Mouse (Mus musculus) megakaryocyte-erythroid progenitor cell, adult 5-6 weeks (primary cell): ENCODE results near the gene Elovl6. TPM values are rescaled to one million over a fixed set of nuclear protein-coding genes. Genes with fewer than 3 reads are reported as not detected.

Source experiments
- ATAC-seq: replicated peaks from 2 replicates; pipeline ENCODE4 v1.8.0; 2016; ENCODE audit warnings: mild to moderate bottlenecking, inconsistent platforms; ENCODE audit not compliant: severe bottlenecking, poor library complexity, low FRiP score, low TSS enrichment
- total RNA-seq, 2 experiments: library from RNA; stranded (forward) in 1 of 2; stranded (reverse) in 1 of 2; fragments of 200-1000, 215-1000 nt in 1 of 2; fragments of >200 nt in 1 of 2; fragmentation: Nextera tagmentation in 1 of 2; gene quantifications; 2 replicates each; pipeline ENCODE4 v1.2.3; 2014 to 2017

Gene Elovl6
- total RNA-seq (2014; fragmentation: Nextera tagmentation) (13.0 and 19.4 TPM in 2 replicates), total RNA-seq (2017) (15.8 and 17.0 TPM in 2 replicates)

- ATAC-seq = peak; percentile 39
Observed at GRCm38 (mm10) chr3:129532180-129532864, at the start of gene Elovl6. Gene Elovl6 (plus strand): TSS chr3:129532355.

GRCm38 (mm10) chr3:129488774-129489173, 43.4 kb upstream of the Elovl6 start:
- no peak for ATAC-seq

- peak; percentile 37; the same call in 1 of the 2 replicates for ATAC-seq
Observed at GRCm38 (mm10) chr3:129494123-129494522, 38.0 kb upstream of the Elovl6 start.

- no peak for ATAC-seq
Observed at GRCm38 (mm10) chr3:129494731-129495130, 37.4 kb upstream of the Elovl6 start.

GRCm38 (mm10) chr3:129503781-129504180, 28.4 kb upstream of the Elovl6 start:
- no peak for ATAC-seq

GRCm38 (mm10) chr3:129504928-129505327, 27.2 kb upstream of the Elovl6 start:
- ATAC-seq = no peak

- ATAC-seq = no peak
Observed at GRCm38 (mm10) chr3:129507736-129508135, 24.4 kb upstream of the Elovl6 start.

GRCm38 (mm10) chr3:129508571-129508970, 23.6 kb upstream of the Elovl6 start:
- no peak for ATAC-seq

GRCm38 (mm10) chr3:129509725-129510124, 22.4 kb upstream of the Elovl6 start:
- ATAC-seq = no peak

GRCm38 (mm10) chr3:129515863-129516436, 16.2 kb upstream of the Elovl6 start:
- ATAC-seq = no peak

GRCm38 (mm10) chr3:129520499-129520898, 11.7 kb upstream of the Elovl6 start:
- 0 out of 2 replicates have a peak, but pooled peaks have one; percentile 40 for ATAC-seq

GRCm38 (mm10) chr3:129523456-129524143, 8.6 kb upstream of the Elovl6 start:
- ATAC-seq = no peak

GRCm38 (mm10) chr3:129527046-129527445, 5.1 kb upstream of the Elovl6 start:
- ATAC-seq = no peak

GRCm38 (mm10) chr3:129529311-129529710, 2.8 kb upstream of the Elovl6 start:
- ATAC-seq = no peak

- no peak for ATAC-seq
Observed at GRCm38 (mm10) chr3:129530461-129530860, 1.7 kb upstream of the Elovl6 start.

GRCm38 (mm10) chr3:129532865-129533742, 949 bp downstream of the Elovl6 start:
- peak; percentile 42 for ATAC-seq

GRCm38 (mm10) chr3:129533743-129534530, 1.8 kb downstream of the Elovl6 start:
- peak; percentile 7; the same call in 1 of the 2 replicates for ATAC-seq

- ATAC-seq = no peak
Observed at GRCm38 (mm10) chr3:129535444-129535843, 3.3 kb downstream of the Elovl6 start.

- ATAC-seq = peak; percentile 93
Observed at GRCm38 (mm10) chr3:129536109-129536508, 4.0 kb downstream of the Elovl6 start.
